Mouse (Mus musculus) gastrocnemius, adult 8-10 months (tissue): ENCODE data around the gene Zfp94. TPM values are rescaled to one million over a fixed set of nuclear protein-coding genes. Genes with fewer than 3 reads are reported as not detected.

Experiments
- DNase-seq, 2 experiments: peaks; one replicate each; pipeline ENCODE4 v3.0.0; 2022; ENCODE audit warnings: low spot score in 2 of 2
- total RNA-seq, 4 experiments: library from RNA; stranded (reverse); gene quantifications; 2 replicates each; pipeline ENCODE4 v1.2.4; 2022

Gene Zfp94
- 1 to 10 TPM; 1.7 to 3.1 (median 2.9) TPM for total RNA-seq

GRCm38 (mm10) chr7:24316567-24317092, at the start of gene Zfp94:
Zfp94 (minus strand) TSS chr7:24316666.
- peak; percentile 87 to 92 for DNase-seq

GRCm38 (mm10) chr7:24365258-24366014, 49.0 kb upstream of the Zfp94 start:
- DNase-seq, result no peak

GRCm38 (mm10) chr7:24364827-24365226, 48.4 kb upstream of the Zfp94 start:
- DNase-seq, result peak; percentile 61 to 64

DNA sequence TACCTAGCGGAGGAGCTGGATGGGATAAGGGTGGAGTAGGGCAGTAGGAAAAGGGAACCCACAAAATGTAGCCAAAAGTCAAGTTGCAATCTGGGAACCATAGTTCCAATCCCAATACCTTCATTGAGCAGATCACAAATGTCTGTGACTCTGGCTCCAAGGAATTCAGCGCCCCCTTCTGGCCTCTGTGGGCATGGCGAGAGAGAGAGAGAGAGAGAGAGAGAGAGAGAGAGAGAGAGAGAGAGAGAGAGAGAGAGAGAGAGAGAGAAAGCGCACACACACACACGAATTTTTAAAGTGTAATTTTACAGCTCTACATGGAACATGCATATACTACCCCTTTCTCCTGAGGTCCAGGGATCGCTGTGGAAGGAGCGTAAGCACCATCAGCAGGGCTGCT, 46.8 kb upstream of the Zfp94 start:
- no peak for DNase-seq

DNA sequence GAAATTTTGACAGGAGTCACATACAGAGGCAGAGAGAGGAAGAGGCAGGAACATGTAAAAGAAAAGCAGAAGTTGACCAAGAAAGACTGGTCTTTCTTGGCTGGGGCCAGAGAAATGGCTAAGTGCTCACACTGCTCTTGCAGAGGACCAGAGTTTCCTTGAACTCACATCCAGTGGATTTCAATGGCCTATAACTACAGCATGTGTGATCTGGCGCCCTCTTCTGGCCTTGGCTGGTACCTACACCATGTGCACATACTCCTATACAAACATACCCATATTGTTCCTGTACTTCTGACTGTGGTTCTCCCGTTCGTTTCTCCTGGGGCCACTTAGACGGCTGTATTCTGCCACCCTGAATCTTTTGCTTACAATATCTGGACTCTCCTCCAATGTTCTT, 44.5 kb upstream of the Zfp94 start:
- no peak for DNase-seq

DNA sequence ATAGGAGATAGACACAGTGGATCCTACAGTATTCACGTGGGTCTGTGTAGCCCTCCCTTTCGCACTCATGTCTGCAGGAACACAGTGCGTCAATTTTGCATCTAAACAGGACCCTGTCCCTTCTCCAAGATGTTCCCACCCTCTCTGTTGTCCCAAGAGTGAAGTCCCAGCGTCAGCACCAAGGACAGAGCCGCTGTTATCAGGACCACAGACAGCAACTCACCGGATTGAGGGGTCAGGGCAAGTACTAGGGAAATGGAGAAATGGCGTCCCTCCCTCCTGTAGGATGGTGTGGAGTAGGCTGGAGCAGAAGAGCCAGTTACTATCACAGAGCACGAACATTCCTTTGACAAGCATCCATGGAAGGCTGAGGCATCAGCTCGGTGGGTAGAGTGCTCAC, 42.8 kb upstream of the Zfp94 start:
- no peak for DNase-seq

- no peak for DNase-seq
Observed at GRCm38 (mm10) chr7:24357899-24358298, 41.4 kb upstream of the Zfp94 start.

DNA sequence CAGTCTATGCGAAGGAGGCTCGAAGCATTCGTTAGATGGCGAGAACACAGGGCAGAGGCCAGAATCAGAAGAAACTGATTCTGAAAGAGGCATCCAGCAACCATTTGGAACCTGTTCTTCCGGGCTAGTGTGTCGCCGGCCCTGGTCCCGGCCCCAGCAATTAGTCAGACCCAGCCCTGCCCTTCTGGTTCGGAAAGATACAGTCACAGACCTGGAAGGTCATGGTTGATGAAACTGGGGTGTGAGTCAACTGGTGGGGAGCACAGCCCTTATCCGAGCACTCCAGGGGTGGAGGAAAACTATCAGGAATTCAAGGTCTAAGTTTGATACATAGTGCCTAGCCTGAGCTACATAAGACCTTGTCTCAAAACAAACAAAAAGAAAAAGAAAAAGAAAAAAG, 39.6 kb upstream of the Zfp94 start:
- DNase-seq, result no peak

GRCm38 (mm10) chr7:24355646-24356045, 39.2 kb upstream of the Zfp94 start:
- no peak for DNase-seq

DNA sequence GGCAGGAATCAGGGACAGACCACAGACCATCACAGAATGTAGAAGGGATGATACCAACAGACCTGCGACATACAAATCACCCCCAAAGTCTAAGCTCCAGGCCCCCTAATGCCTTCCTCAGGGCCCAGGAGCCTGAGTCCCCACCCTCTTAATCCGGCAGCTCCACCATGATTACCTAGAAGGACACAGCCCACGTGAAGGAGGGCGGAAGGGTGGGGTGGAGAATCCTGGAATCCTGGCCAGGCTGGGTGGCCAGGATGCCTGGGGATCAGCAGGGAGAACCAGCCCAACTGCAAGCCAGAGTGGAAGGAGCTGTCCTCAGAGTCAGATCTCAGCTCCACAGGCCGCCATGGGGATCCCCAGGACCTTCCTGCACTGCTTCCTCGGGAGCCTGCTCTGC, 32.4 kb upstream of the Zfp94 start, which contains the start of gene Lypd5:
Lypd5 (plus strand) TSS at position 301 of the 400 bp plus-strand sequence.
- no peak for DNase-seq

GRCm38 (mm10) chr7:24346444-24346843, 30.0 kb upstream of the Zfp94 start:
- no peak for DNase-seq

DNA sequence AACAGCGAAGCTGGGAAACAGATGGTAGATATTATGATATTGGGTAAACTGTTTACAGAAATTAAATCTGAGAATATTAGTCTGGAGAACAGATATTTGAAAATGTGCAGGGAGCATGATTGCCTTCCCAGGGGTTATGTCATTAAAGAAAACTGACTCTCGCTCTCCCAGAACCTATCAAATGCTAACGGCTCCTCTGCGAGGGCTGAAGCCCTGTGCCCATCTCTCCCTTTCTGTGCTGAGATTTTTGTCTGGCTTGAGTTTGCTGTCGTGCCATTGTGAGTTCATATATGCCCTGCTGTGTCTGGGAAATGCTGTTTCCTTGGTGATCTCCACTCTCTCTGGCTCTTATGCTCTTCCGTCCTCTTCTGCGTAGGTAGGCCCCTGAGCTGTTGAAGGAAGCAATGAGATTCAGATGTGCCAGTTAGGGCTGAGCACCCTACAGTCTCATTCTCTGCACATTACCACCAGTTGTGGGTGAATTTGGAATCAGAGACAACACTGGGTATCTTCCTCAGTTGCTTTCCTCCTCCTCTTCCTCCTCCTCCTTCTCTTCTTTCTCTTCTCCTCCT, 27.3 kb upstream of the Zfp94 start:
- DNase-seq, result no peak

DNA sequence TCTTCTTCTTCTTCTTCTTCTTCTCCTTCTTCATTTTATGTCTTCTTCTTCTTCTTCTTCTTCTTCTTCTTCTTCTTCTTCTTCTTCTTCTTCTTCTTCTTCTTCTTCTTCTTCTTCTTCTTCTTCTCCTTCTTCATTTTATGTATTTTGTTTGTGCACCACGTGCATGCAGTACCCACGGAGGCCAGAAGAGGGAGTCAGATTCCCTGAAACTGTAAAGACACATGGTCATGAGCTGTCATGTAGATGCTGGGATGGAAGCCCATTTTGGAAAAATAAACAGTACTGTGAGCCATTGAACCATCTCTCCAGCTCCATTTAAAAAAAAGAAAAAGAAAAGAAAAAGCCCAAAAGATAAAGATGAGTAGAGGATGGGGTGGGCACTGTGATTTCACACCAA, 21.8 kb upstream of the Zfp94 start:
- no peak for DNase-seq

DNA sequence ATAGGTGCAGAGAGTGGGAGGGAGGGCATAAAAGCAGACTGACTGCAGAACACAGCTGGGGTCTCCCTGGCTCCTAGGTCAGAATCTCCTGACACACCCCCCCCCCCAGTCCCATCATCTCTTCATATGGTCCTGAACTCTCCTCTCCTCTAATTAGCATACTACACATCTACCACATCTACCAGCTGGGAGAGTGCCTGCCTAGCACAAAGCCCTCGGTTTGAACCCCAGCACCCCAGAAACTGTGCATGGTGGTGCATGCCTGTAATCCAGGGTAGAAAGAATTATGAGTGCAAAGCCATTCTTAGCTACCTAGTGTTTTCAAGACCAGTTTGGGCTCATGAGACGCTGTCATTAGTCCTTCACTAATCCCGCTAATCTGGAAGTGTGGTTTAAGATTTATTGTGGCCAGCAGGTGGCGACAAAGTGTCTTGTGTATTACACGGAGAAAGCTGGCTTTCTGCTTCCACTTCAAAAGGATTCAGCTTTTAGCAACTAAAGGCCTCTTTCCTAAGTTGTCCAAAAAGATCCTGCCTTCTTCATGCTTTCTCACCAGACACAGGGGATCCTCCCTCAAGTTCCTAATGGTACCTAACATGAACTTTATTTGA, 19.3 kb upstream of the Zfp94 start:
- DNase-seq, result peak; percentile 24 to 30

GRCm38 (mm10) chr7:24333304-24333986, 17.0 kb upstream of the Zfp94 start, which contains the start of gene Tescl:
Tescl (minus strand) TSS chr7:24333936.
- DNase-seq, result no peak

- DNase-seq, result no peak
Observed at GRCm38 (mm10) chr7:24327281-24327975, 11.0 kb upstream of the Zfp94 start.

DNA sequence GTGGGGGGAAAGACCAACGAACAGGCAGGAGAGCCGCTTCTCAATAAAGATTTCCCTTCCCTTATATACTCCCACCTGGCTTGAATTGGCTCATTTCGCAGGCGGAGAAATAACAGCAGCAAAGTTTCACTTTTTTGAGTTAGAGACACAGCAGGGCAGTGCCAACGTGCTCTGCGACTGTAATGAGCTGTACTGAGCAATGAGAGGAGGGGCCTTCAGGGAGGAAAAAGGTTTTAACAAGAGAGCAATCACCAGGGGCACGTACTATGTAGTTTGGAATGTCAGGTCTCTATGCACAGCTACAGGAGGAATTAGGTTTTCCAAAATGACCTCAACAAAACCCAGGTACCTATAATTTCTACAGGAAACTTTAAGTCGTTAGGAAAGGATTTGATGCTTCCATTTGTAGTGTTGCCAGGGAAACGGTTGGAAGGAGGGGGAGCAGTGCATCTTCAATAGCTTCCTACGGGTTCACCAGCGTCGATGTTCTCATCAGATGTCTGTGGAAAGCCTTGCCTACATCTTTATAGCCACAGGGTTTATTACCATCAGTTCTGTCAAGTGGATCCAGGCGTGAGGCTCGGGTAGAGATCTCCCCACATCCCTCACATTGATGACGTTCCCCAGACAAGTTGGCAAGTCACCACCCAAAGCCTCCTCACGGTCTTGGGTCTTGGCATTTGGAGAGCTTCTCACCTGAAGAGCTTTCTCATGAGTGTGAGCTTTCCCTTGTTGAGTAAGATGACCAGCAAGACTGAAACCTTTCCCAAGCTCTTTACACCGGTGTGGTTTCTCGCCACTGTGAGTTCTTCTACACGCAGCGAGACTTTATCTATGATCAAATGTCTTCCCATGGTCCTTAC, 10.0 kb upstream of the Zfp94 start:
- no peak for DNase-seq

DNA sequence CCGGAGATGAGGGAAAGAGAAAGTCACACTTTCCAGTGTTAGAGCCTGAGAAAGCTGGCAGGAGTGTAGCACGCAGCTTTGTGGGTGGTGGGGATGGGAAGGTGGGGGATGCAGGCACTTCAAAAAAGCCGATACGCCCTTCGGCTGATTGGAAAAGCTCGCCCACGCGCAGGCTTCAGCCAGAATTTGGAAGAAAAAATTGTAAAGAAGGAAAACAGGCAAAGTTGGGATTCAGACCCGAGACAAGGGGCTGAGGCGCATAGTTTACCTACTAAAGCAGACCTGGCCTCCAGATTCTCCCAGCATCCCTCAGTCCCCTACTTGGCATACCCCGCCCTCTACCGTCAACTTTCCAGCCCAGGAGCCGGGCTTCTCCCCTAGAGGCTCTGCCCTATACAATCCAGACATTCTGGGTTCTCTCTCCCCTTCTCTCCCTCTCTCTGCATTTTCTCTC, 9.2 kb upstream of the Zfp94 start:
- no peak for DNase-seq

DNA sequence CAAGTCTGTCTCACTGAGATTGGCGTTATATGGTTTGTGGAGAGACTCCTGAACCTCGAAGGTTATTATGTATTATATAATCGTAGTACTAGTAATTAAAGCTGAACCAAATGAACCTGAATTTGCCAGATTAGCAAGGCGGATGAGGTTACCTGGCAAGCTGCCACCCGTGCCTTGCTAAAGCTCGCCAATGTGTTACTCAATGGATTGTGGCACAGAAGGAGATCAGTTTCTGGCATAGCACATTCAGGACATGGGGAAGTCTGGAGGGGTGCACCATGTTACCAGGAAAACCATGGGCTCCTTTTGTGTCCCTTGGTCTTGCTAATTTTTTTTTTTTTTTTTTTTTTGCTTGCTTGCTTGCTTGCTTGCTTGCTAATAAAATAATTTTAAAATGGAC, 8.7 kb upstream of the Zfp94 start:
- DNase-seq, result no peak

DNA sequence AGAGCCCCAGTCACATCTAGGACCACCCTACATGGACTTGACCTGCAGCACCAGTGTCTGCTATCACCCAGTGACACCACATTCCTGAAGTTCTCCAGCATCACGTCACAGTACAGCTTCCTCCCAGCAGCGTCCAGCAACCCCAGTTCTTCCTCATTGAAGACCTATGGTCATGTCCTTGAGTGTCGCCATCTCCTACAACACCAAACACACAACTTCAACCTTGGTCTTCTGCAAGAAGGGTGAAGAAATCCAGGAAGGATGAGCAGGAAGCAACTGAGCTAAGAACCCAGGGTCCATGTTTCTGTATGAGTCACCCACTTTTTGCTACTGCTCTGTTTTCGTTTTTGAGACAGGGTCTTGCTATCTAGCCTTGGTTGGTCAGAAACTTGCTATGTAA, 6.1 kb upstream of the Zfp94 start:
- DNase-seq, result no peak
